Mouse (Mus musculus) embryonic fibroblast, embryonic 13.5 days (primary cell): ENCODE measurements around the gene Dbf4.

Source experiments
- CTCF ChIP-seq: IDR thresholded peaks from 2 replicates; pipeline ENCODE4 v1.5.1; 2011; ENCODE audit warnings: mild to moderate bottlenecking, control low read depth, low read length, moderate library complexity, borderline replicate concordance; ENCODE audit not compliant: insufficient read depth
- POLR2A ChIP-seq: IDR thresholded peaks from 2 replicates; pipeline ENCODE4 v1.6.1; 2011; ENCODE audit warnings: low read depth, mild to moderate bottlenecking, control low read depth, low read length, moderate library complexity

DNA sequence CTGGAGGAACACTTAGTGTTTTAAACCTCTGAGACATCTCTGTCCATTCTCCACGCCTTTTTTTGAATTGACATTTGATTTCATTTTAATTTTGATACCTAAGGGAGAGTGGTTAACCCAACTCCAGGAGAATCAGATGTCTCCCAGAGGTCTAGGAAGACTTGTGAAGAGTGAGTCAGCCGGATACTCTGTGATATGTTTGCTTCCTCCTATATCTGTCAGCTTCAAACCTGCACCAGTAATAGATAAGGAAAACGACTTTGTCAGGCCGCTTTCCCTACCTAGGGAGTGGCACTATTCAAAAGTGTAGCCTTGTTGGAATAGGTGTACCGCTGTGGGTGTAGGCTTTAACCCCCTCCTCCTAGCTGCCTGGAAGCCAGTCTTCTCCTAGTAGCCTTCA is 53.7 kb downstream of the Dbf4 start:
- TF ChIP-seq CTCF (no peak), POLR2A (no peak)
